Mouse (Mus musculus) MEL (cell line): ENCODE measurements around the gene Abcc6.

Experiments used
- CHD2 ChIP-seq: IDR thresholded peaks from 2 replicates; pipeline ENCODE4 v1.6.1; 2011; ENCODE audit warnings: low read length, improper control_type of control experiment
- CTCF ChIP-seq, 3 experiments: IDR thresholded peaks in 2 of 3; conservative IDR thresholded peaks in 1 of 3; 2 replicates each; pipeline ENCODE4 v1.5.1; 2011 to 2012; ENCODE audit warnings: low read length in 3 of 3, low read depth in 2 of 3, mild to moderate bottlenecking in 2 of 3, improper control_type of control experiment in 1 of 3, inconsistent platforms in 1 of 3, mixed read lengths in 1 of 3, moderate library complexity in 1 of 3; ENCODE audit not compliant: control insufficient read depth in 1 of 3, insufficient read depth in 1 of 3, poor library complexity in 1 of 3, severe bottlenecking in 1 of 3
- KAT2A ChIP-seq: conservative IDR thresholded peaks from 2 replicates; pipeline ENCODE4 v1.6.1; 2012; ENCODE audit warnings: low read depth, low read length, improper control_type of control experiment, inconsistent platforms
- MAX ChIP-seq: IDR thresholded peaks from 2 replicates; pipeline ENCODE4 v1.6.1; 2011; ENCODE audit warnings: low read length, improper control_type of control experiment
- MAZ ChIP-seq: IDR thresholded peaks from 2 replicates; pipeline ENCODE4 v1.6.1; 2012; ENCODE audit warnings: low read depth, mild to moderate bottlenecking, inconsistent platforms, low read length, improper control_type of control experiment
- MYC ChIP-seq: IDR thresholded peaks from 2 replicates; pipeline ENCODE4 v1.6.1; 2011; ENCODE audit warnings: low read depth, mild to moderate bottlenecking, low read length, improper control_type of control experiment, moderate library complexity
- POLR2A ChIP-seq, 2 experiments: IDR thresholded peaks; 2 replicates each; pipeline ENCODE4 v1.6.1; 2011 to 2012; ENCODE audit warnings: low read length in 2 of 2, mild to moderate bottlenecking in 2 of 2, control low read depth in 1 of 2, improper control_type of control experiment in 1 of 2, low read depth in 1 of 2, moderate library complexity in 1 of 2; ENCODE audit not compliant: control insufficient read depth in 1 of 2, insufficient read depth in 1 of 2, poor library complexity in 1 of 2
- TAL1 ChIP-seq: IDR thresholded peaks from 2 replicates; pipeline ENCODE4 v1.6.1; 2012; ENCODE audit warnings: mild to moderate bottlenecking, inconsistent platforms, low read length, moderate library complexity, mixed read lengths
- ZC3H11A ChIP-seq: IDR thresholded peaks from 2 replicates; pipeline ENCODE4 v1.6.1; 2012; ENCODE audit warnings: low read depth, mild to moderate bottlenecking, inconsistent platforms, low read length, improper control_type of control experiment

DNA sequence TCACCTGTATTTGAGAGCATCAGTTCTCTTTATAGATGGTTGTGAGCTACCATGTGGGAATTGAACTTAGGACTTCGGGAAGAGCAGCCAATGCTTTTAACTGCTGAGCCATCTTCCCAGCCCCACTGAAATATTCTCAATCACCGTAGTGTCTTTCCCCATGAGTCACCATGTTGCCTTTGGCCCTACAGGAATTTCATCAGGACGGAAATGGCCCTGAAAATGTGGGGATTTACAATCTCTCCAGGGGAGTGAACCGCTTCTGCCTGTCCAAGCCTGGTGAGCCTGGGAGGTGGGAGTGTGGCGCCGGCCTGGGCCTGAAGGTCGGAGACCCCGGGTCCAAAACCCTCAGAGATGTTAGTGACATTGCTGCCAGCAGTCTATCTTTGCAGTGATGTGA is 30.6 kb upstream of the Abcc6 start:
- TF ChIP-seq CTCF (IDR thresholded peaks at IDR 0.05 in 2 of 3, conservative IDR thresholded peaks at IDR 0.05 in 1 of 3; ENCODE audit: control insufficient read depth in 1 of 3, insufficient read depth in 1 of 3, low read depth in 2 of 3, low read length in 3 of 3, poor library complexity in 1 of 3, severe bottlenecking in 1 of 3) (no peak), TAL1 (no peak), POLR2A (IDR thresholded peaks at IDR 0.05; ENCODE audit: control insufficient read depth in 1 of 2, insufficient read depth in 1 of 2, low read depth in 1 of 2, low read length in 2 of 2, poor library complexity in 1 of 2) (no peak), ZC3H11A (no peak), MAX (no peak), KAT2A (no peak), CHD2 (no peak), MYC (no peak), MAZ (no peak)
